In the genomic region with DNA sequence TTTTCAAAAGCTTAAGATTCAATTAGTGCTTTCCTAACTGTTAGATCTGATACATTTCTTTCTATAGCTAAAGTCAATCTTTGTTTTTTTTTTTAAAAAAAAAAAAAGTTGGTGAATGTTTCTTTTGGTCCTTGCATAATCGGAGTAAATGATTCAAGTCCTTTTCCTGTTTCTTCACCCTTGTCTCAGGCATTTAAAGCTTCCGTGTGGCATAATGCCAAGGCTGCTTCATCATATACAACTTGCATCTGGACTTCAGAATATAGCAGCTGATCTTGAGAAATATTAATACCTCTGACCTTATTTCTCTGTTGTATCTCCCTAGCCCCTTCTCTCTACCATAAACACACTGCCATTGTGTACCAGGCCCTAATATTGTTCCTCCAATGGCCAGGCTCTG, we compare ENCODE assay signal across 17 mouse cellular contexts.
"Had no signal": no experiment of that assay in that cellular context is flagged by ENCODE, and none has a peak within 500 bp of the region (broad histone marks: within the 10 kb centered on the region; RNA-seq: fewer than 3 reads in every experiment).

No protein-coding gene starts in this region.

- H3K27ac ChIP-seq: kidney, embryonic 15.5 days; limb, embryonic 15.5 days; liver, embryonic 13.5 days; midbrain, embryonic 15.5 days; neural tube, embryonic 13.5 days; stomach, embryonic 15.5 days had no signal

- DNase-seq: kidney, adult 2 months; kidney, postnatal 14 days; layer of hippocampus, adult 9-11 months; layer of hippocampus, postnatal 36 days; liver, embryonic 13.5 days; liver, postnatal 0 days; lung, postnatal 14 days; retina, postnatal 1 day; thymus, adult 2 months; thymus, postnatal 25 days had no signal

- H3K9ac ChIP-seq: kidney, embryonic 15.5 days; limb, embryonic 15.5 days; liver, embryonic 13.5 days; liver, postnatal 0 days; midbrain, embryonic 15.5 days; neural tube, embryonic 13.5 days; stomach, embryonic 15.5 days had no signal

- ATAC-seq: liver, postnatal 0 days; midbrain, embryonic 15.5 days had no signal

- H3K36me3 ChIP-seq: kidney, embryonic 15.5 days; limb, embryonic 15.5 days; liver, embryonic 13.5 days; midbrain, embryonic 15.5 days; neural tube, embryonic 13.5 days; stomach, embryonic 15.5 days had no signal

- H3K4me1 ChIP-seq: kidney, embryonic 15.5 days; limb, embryonic 15.5 days; midbrain, embryonic 15.5 days; neural tube, embryonic 13.5 days; stomach, embryonic 15.5 days had no signal

- H3K4me2 ChIP-seq: kidney, embryonic 15.5 days; limb, embryonic 15.5 days; liver, embryonic 13.5 days; midbrain, embryonic 11.5 days; midbrain, embryonic 15.5 days; neural tube, embryonic 13.5 days; stomach, embryonic 15.5 days had no signal

- H3K9me3 ChIP-seq: kidney, embryonic 15.5 days; limb, embryonic 15.5 days; liver, embryonic 13.5 days; midbrain, embryonic 15.5 days; neural tube, embryonic 13.5 days; stomach, embryonic 15.5 days had no signal

- H3K27me3 ChIP-seq: kidney, embryonic 15.5 days; limb, embryonic 15.5 days; liver, embryonic 13.5 days; megakaryocyte, embryonic 14.5 days; midbrain, embryonic 15.5 days; neural tube, embryonic 13.5 days; stomach, embryonic 15.5 days had no signal

- H3K4me3 ChIP-seq: kidney, embryonic 15.5 days; limb, embryonic 15.5 days; liver, embryonic 13.5 days; megakaryocyte, embryonic 14.5 days; midbrain, embryonic 15.5 days; neural tube, embryonic 13.5 days; stomach, embryonic 15.5 days had no signal
